Mouse (Mus musculus): Measurements from ENCODE around the gene Ugcg. TPM values are rescaled to one million over a fixed set of nuclear protein-coding genes. Genes with fewer than 3 reads are reported as not detected.
A peak's percentile ranks its signal among the peaks of the same experiment; 100 is the strongest.

Ugcg gene
- polyA plus RNA-seq, 1 experiment from 2014 or later, result 18.9 TPM

DNA sequence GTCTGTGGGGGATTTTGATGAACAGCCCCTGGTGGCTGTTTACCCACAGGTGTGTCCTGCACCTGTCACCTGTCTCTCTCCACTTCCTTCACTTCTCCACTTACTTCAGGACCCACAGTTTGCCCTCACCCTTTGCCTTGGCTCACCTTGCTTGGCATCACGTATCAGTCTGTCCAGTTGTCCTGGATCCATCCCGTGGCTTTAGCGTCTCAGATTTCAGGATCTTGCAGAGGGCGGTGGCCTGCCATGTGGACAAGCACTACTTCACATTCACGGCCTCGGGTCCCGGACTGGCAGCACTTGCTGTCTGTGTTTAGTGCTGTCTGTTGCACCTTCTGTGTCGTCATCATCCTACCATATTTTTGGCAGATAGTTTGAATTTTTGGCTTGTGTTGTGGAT, 10.7 kb downstream of the Ugcg start:
- Histone ChIP-seq H3K36me3 (ENCODE audit: control insufficient read depth, insufficient read depth, low read length) (no peaks in the 10 kb centered on the region), H3K9me3 (ENCODE audit: control insufficient read depth, low read length) (no peaks in the 10 kb centered on the region), H3K27ac (replicated peaks) (no peak overlapping the region), H3K4me1 (replicated peaks; ENCODE audit: control insufficient read depth, insufficient read depth) (peaks cover 12% of the 10 kb centered on the region; the same call in 1 of the 2 replicates), H3K4me2 (replicated peaks; ENCODE audit: low read depth) (no peak overlapping the region), H3K9ac (ENCODE audit: low read length) (no peak overlapping the region), H3K4me3 (ENCODE audit: low read depth, low read length) (no peak overlapping the region), H3K27me3 (ENCODE audit: control insufficient read depth, insufficient read depth, low read length) (no peaks in the 10 kb centered on the region)
- ATAC-seq (ENCODE audit: low FRiP score, low TSS enrichment) (0 out of 2 replicates have a peak, but pooled peaks have one; percentile 13), DNase-seq (ENCODE audit: low spot score) (no peak)
- 45% methylated on average over 8 of the region's 8 CpGs for WGBS
- TF ChIP-seq EP300 (optimal IDR thresholded peaks at IDR 0.05), result no peak
- TF ChIP-seq CTCF (IDR thresholded peaks at IDR 0.05; ENCODE audit: low read depth), result no peak

DNA sequence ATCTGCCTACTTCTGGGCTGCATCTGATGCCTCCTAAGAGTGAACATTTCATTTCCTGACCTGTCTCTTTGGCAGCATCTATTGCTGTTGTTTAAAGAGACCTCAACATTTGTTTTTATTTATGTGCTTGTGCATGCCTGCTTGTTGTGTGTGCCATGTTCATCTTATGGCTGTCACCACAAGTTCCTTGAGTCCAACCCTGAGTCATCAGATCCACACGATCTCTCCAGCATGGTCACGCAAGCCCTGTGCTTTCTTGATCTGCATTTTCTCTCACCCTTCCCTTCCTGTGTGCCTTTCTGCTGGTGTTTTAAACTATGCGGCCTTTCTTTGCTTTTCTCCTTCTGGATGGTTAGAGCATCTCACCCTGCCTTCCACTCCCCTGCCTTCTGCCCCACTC, 11.6 kb downstream of the Ugcg start:
- no peak for DNase-seq (ENCODE audit: low spot score)
- Histone ChIP-seq H3K4me3 (ENCODE audit: low read depth, low read length) (no peak overlapping the region), H3K36me3 (ENCODE audit: control insufficient read depth, insufficient read depth, low read length) (no peaks in the 10 kb centered on the region), H3K9ac (ENCODE audit: low read length) (no peak overlapping the region), H3K27ac (replicated peaks) (no peak overlapping the region), H3K4me1 (replicated peaks; ENCODE audit: control insufficient read depth, insufficient read depth) (peaks cover 10% of the 10 kb centered on the region; the same call in 1 of the 2 replicates), H3K9me3 (ENCODE audit: control insufficient read depth, low read length) (no peaks in the 10 kb centered on the region), H3K4me2 (replicated peaks; ENCODE audit: low read depth) (no peak overlapping the region), H3K27me3 (ENCODE audit: control insufficient read depth, insufficient read depth, low read length) (no peaks in the 10 kb centered on the region)
- 50% methylated on average over 3 of the region's 3 CpGs for WGBS
- no peak for TF ChIP-seq EP300 (optimal IDR thresholded peaks at IDR 0.05)
- no peak for ATAC-seq (ENCODE audit: low FRiP score, low TSS enrichment)

DNA sequence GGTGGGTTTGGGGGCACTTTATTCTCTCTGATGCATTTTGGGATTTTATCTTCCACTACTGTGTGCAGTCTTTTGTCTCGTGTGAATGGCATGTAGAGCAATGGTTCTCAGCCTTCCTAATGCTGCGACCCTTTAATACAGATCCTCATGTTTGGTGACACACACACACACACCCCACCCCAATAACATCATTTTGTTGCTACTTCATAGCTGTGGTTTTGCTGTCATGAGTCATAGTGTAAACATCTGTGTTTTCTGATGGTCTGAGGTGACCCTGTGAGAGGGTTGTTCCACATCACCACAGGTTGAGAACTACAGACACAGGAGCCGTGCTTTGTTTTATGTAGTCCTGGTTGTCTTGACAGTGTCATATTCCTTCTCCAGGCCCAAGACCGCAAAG, 15.6 kb downstream of the Ugcg start:
- DNase-seq (ENCODE audit: low spot score) (no peak), ATAC-seq (ENCODE audit: low FRiP score, low TSS enrichment) (peak; percentile 59; the same call in 1 of the 2 replicates)
- no peak overlapping the region for H3K9ac ChIP-seq (ENCODE audit: low read length)
- H3K36me3 ChIP-seq (ENCODE audit: control insufficient read depth, insufficient read depth, low read length), result no peaks in the 10 kb centered on the region
- WGBS, result 72% methylated on average over 4 of the region's 4 CpGs
- no peaks in the 10 kb centered on the region for H3K27me3 ChIP-seq (ENCODE audit: control insufficient read depth, insufficient read depth, low read length)
- H3K27ac ChIP-seq (replicated peaks), result no peak overlapping the region
- TF ChIP-seq EP300 (optimal IDR thresholded peaks at IDR 0.05) (no peak), CTCF (IDR thresholded peaks at IDR 0.05; ENCODE audit: low read depth) (no peak)
- H3K4me3 ChIP-seq (ENCODE audit: low read depth, low read length), result no peak overlapping the region
- H3K4me1 ChIP-seq (replicated peaks; ENCODE audit: control insufficient read depth, insufficient read depth), result peaks cover 3% of the 10 kb centered on the region; the same call in 1 of the 2 replicates
- H3K4me2 ChIP-seq (replicated peaks; ENCODE audit: low read depth), result no peak overlapping the region
- H3K9me3 ChIP-seq (ENCODE audit: control insufficient read depth, low read length), result no peaks in the 10 kb centered on the region

- Histone ChIP-seq H3K4me2 (replicated peaks; ENCODE audit: low read depth) (no peak overlapping the region), H3K36me3 (ENCODE audit: control insufficient read depth, insufficient read depth, low read length) (no peaks in the 10 kb centered on the region), H3K4me3 (ENCODE audit: low read depth, low read length) (no peak overlapping the region), H3K9ac (ENCODE audit: low read length) (no peak overlapping the region), H3K27ac (replicated peaks) (no peak overlapping the region), H3K4me1 (replicated peaks; ENCODE audit: control insufficient read depth, insufficient read depth) (peaks cover under 1% of the 10 kb centered on the region; the same call in 1 of the 2 replicates), H3K9me3 (ENCODE audit: control insufficient read depth, low read length) (no peaks in the 10 kb centered on the region), H3K27me3 (ENCODE audit: control insufficient read depth, insufficient read depth, low read length) (no peaks in the 10 kb centered on the region)
- DNase-seq (ENCODE audit: low spot score) (no peak), ATAC-seq (ENCODE audit: low FRiP score, low TSS enrichment) (no peak)
- WGBS, result 30% methylated on average over 2 of the region's 2 CpGs
- TF ChIP-seq EP300 (optimal IDR thresholded peaks at IDR 0.05) (no peak), CTCF (IDR thresholded peaks at IDR 0.05; ENCODE audit: low read depth) (no peak)
Measured at GRCm38 (mm10) chr4:59205758-59206340, 16.8 kb downstream of the Ugcg start.

- DNase-seq (ENCODE audit: low spot score), result no peak
- 84% methylated on average over 3 of the region's 4 CpGs for WGBS
- no peak for ATAC-seq (ENCODE audit: low FRiP score, low TSS enrichment)
- Histone ChIP-seq H3K36me3 (ENCODE audit: control insufficient read depth, insufficient read depth, low read length) (no peaks in the 10 kb centered on the region), H3K27ac (replicated peaks) (no peak overlapping the region), H3K4me3 (ENCODE audit: low read depth, low read length) (no peak overlapping the region), H3K9me3 (ENCODE audit: control insufficient read depth, low read length) (no peaks in the 10 kb centered on the region), H3K4me2 (replicated peaks; ENCODE audit: low read depth) (no peak overlapping the region), H3K9ac (ENCODE audit: low read length) (no peak overlapping the region), H3K27me3 (ENCODE audit: control insufficient read depth, insufficient read depth, low read length) (no peaks in the 10 kb centered on the region), H3K4me1 (replicated peaks; ENCODE audit: control insufficient read depth, insufficient read depth) (no peaks in the 10 kb centered on the region)
- no peak for TF ChIP-seq EP300 (optimal IDR thresholded peaks at IDR 0.05)
- TF ChIP-seq CTCF (IDR thresholded peaks at IDR 0.05; ENCODE audit: low read depth), result no peak
Measured at GRCm38 (mm10) chr4:59206600-59206999, 17.5 kb downstream of the Ugcg start.

DNA sequence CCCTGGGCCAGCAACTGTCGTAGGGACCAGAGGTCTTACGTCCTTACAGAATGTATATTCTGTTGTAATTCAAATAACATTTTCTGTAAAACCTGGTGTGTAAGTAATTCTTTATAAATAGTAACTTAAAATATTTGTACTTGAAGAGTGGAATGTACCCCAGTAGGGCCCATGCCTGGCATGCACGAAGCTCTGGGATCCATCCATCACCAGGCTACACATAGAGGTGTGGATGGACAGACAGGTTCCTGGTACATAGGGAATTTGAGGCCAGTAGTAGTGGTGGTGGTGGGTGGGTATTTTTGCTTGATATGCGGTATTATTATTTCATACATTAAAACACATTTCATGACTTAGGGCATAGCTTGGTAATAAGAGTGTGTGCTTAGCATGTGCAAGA, 19.6 kb downstream of the Ugcg start:
- no peaks in the 10 kb centered on the region for H3K36me3 ChIP-seq (ENCODE audit: control insufficient read depth, insufficient read depth, low read length)
- DNase-seq (ENCODE audit: low spot score), result no peak
- no peaks in the 10 kb centered on the region for H3K9me3 ChIP-seq (ENCODE audit: control insufficient read depth, low read length)
- no peak for ATAC-seq (ENCODE audit: low FRiP score, low TSS enrichment)
- no peak overlapping the region for H3K4me3 ChIP-seq (ENCODE audit: low read depth, low read length)
- no peak overlapping the region for H3K9ac ChIP-seq (ENCODE audit: low read length)
- TF ChIP-seq EP300 (optimal IDR thresholded peaks at IDR 0.05) (no peak), CTCF (IDR thresholded peaks at IDR 0.05; ENCODE audit: low read depth) (no peak)
- 77% methylated on average over 4 of the region's 4 CpGs for WGBS
- H3K27me3 ChIP-seq (ENCODE audit: control insufficient read depth, insufficient read depth, low read length), result no peaks in the 10 kb centered on the region
- H3K4me2 ChIP-seq (replicated peaks; ENCODE audit: low read depth), result no peak overlapping the region
- no peak overlapping the region for H3K27ac ChIP-seq (replicated peaks)
- no peaks in the 10 kb centered on the region for H3K4me1 ChIP-seq (replicated peaks; ENCODE audit: control insufficient read depth, insufficient read depth)

Measured in stomach, postnatal 0 days (tissue).